Mouse (Mus musculus) small intestine, adult 2 months (tissue): ENCODE data around the gene Sox10. TPM values are rescaled to one million over a fixed set of nuclear protein-coding genes. Genes with fewer than 3 reads are reported as not detected.

Source experiments
- H3K27ac ChIP-seq: fragments of 200-500 bp; 2 replicates; pipeline ENCODE4 v1.5.1; 2012; ENCODE audit warnings: low read depth, low read length, control low read depth, inconsistent platforms; ENCODE audit not compliant: insufficient read depth
- H3K27me3 ChIP-seq: fragments of 200-500 bp; 2 replicates; pipeline ENCODE4 v1.6.1; 2012; ENCODE audit warnings: mild to moderate bottlenecking, moderate library complexity, low read length, inconsistent platforms; ENCODE audit not compliant: control insufficient read depth, insufficient read depth
- H3K36me3 ChIP-seq: fragments of 200-500 bp; 2 replicates; pipeline ENCODE4 v1.6.1; 2012; ENCODE audit warnings: mild to moderate bottlenecking, low read length, control low read depth, inconsistent platforms; ENCODE audit not compliant: control insufficient read depth, insufficient read depth
- H3K4me1 ChIP-seq: fragments of 200-500 bp; 2 replicates; pipeline ENCODE4 v1.6.1; 2012; ENCODE audit warnings: low read length, inconsistent platforms, mixed read lengths; ENCODE audit not compliant: control insufficient read depth, insufficient read depth, insufficient read length
- H3K4me3 ChIP-seq: fragments of 200-500 bp; 2 replicates; pipeline ENCODE4 v1.5.1; 2012; ENCODE audit warnings: low read depth, mild to moderate bottlenecking, control low read depth, inconsistent platforms, low read length, moderate library complexity
- CTCF ChIP-seq: fragments of 200-500 bp; IDR thresholded peaks from 2 replicates; pipeline ENCODE4 v1.5.1; 2012; ENCODE audit warnings: low read depth, mild to moderate bottlenecking, control low read depth, inconsistent platforms, low read length, moderate library complexity, mixed read lengths; ENCODE audit not compliant: insufficient replicate concordance, insufficient read length; ENCODE audit errors: extremely low read depth
- POLR2A ChIP-seq: fragments of 200-500 bp; IDR thresholded peaks from 2 replicates; pipeline ENCODE4 v1.6.1; 2012; ENCODE audit warnings: low read depth, mild to moderate bottlenecking, control low read depth, inconsistent platforms, low read length, moderate library complexity
- WGBS: fragments of 180-500 bp; shearing (Covaris S2); methylation state at CpG from one replicate; pipeline ENCODE4 v1.1.7; 2018; 5-methylcytosine and 5-hydroxymethylcytosine counted together
- polyA plus RNA-seq: library from polyadenylated mRNA; depleted of rRNA; stranded (reverse); fragments of >200 nt; gene quantifications from 2 replicates; pipeline ENCODE4 v1.2.3, GENCODE M21; 2012

The Sox10 gene
- polyA plus RNA-seq, 1 experiment = 2.5 TPM

- Histone ChIP-seq H3K27me3 (peaks cover 32% of the 10 kb centered on the region), H3K4me1 (no peaks in the 10 kb centered on the region; the same call in 1 of the 2 replicates), H3K4me3 (no peak overlapping the region), H3K36me3 (no peaks in the 10 kb centered on the region), H3K27ac (no peak overlapping the region)
- TF ChIP-seq POLR2A (no peak), CTCF (no peak)
- WGBS = 48% methylated on average over 7 of the region's 7 CpGs
Measured at GRCm38 (mm10) chr15:79162301-79162700, 2.7 kb downstream of the Sox10 start.

DNA sequence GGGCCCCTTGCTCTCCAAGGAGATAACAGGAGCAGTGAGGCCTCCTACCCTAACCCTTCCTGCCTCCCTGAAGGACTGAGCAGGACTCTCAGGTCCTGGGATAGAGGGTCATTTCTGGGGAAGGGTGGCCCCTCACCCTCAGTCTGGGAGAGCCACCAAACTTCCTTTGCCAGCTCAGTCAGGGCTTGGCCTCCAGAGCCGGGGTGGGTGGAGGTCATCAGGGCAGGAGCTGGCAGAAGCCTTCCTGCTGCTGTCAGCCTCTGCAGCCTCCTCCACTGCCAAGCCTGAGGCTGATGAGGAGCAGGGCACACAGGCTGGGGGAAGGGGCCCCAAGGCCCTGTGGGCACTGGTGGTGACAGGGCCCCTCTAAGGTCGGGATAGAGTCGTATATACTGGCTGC, 9.5 kb downstream of the Sox10 start:
- 12% methylated on average over 3 of the region's 3 CpGs for WGBS
- Histone ChIP-seq H3K36me3 (peaks cover 18% of the 10 kb centered on the region), H3K4me1 (no peaks in the 10 kb centered on the region), H3K27ac (no peak overlapping the region), H3K27me3 (0 out of 2 replicates have a peak, but pooled peaks cover 1% of the 10 kb centered on the region), H3K4me3 (no peak overlapping the region)
- TF ChIP-seq CTCF (no peak), POLR2A (no peak)

DNA sequence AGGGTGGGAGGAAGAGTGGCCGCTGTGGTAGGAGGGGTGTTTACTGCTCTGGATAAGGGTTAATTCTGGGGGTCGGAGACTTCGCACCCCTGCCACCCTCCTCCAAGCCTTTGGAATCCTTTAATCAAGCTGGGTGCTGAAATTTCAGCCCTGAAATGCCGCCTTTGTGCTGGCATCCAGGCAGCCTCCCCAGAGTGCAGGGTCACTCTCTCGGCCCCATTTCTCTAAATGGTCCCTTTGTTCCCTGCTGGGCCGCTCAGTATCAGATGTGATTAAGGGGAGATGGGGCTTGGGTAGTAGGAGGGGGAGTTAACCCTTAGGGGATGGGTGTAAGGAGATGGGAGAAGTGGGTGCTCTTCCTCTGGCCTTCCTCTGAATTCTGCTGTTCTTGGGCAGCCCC, 12.3 kb downstream of the Sox10 start:
- H3K27ac ChIP-seq = no peak overlapping the region
- peaks cover 25% of the 10 kb centered on the region for H3K36me3 ChIP-seq
- no peaks in the 10 kb centered on the region for H3K27me3 ChIP-seq
- no peak overlapping the region for H3K4me3 ChIP-seq
- H3K4me1 ChIP-seq = no peaks in the 10 kb centered on the region
- TF ChIP-seq CTCF (no peak), POLR2A (no peak)
- WGBS = 74% methylated on average over 6 of the region's 6 CpGs

DNA sequence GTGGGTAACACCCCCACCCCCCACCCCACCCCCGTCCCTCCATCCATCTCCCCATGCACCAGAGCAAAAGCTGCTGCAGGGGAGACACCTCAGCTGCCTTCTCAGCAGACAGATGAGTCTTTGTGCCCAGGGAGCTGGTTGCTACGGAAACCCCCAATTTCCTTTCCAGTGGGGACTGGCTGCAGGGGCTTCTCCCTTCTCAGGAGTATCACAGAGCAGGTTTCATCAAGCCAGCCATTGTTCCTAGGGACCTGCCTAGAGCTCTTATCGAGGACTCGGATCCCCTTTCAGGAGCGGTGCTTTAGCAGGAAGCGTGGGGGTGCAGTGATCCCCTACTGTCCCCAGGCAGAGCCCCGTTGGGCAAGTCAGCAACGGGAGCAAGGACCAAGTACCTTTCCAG, 13.2 kb downstream of the Sox10 start:
- H3K27me3 ChIP-seq = no peaks in the 10 kb centered on the region
- no peak for TF ChIP-seq POLR2A
- no peak for TF ChIP-seq CTCF
- 89% methylated on average over 8 of the region's 8 CpGs for whole genome bisulfite sequencing
- H3K36me3 ChIP-seq = peaks cover 33% of the 10 kb centered on the region
- H3K27ac ChIP-seq = no peak overlapping the region
- H3K4me1 ChIP-seq = no peaks in the 10 kb centered on the region
- H3K4me3 ChIP-seq = no peak overlapping the region

DNA sequence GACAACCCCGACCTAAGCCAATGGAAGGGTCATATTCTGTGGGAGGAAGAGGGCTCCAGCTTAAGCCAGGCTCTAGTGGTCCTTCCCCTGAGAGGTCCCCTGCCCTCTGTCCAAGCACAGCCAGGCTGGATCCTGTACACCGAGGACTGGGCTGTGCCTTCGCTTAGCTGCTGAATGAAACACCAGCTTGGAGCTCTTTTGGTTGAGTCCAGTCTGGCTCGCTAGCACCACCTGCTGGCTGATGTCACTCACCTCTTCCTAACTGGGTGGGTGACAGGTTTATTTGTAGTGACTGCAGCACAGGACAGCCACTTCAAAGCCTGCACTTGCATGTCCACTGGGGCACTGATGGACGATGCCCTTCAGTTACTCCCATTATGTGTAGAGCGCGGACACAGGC, 16.5 kb downstream of the Sox10 start:
- H3K27me3 ChIP-seq = no peaks in the 10 kb centered on the region
- TF ChIP-seq CTCF = peak; percentile 89; the same call in 1 of the 2 replicates
- TF ChIP-seq POLR2A = no peak
- peaks cover 50% of the 10 kb centered on the region for H3K36me3 ChIP-seq
- WGBS = 50% methylated on average over 7 of the region's 7 CpGs
- no peak overlapping the region for H3K4me3 ChIP-seq
- no peak overlapping the region for H3K27ac ChIP-seq
- H3K4me1 ChIP-seq = no peaks in the 10 kb centered on the region

DNA sequence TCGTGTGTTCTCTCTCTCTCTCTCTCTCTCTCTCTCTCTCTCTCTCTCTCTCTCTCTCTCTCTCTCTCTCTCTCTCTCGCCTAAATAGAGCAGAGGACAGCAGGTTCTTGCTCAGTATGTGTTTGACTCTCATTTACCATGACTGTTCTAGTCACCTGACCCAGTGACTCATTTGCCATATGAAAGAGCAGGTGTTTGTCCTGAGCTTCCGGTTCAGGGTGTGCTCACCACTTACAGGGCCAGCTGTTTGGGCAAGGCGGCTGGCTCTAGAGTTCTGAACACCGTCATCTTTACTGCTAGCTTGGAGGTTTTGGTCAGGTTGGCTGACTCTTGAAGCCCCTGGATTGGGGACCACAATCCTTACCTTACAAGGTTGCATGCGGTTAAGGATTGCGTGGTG, 19.5 kb downstream of the Sox10 start:
- no peaks in the 10 kb centered on the region for H3K27me3 ChIP-seq
- no peak overlapping the region for H3K4me3 ChIP-seq
- peaks cover 33% of the 10 kb centered on the region for H3K36me3 ChIP-seq
- no peaks in the 10 kb centered on the region for H3K4me1 ChIP-seq
- WGBS = 54% methylated on average over 7 of the region's 7 CpGs
- H3K27ac ChIP-seq = peak overlapping the region; percentile 19; the same call in 1 of the 2 replicates
- TF ChIP-seq POLR2A = no peak
- no peak for TF ChIP-seq CTCF

GRCm38 (mm10) chr15:79144021-79144420, 21.0 kb downstream of the Sox10 start:
- H3K27ac ChIP-seq = no peak overlapping the region
- peaks cover 26% of the 10 kb centered on the region for H3K36me3 ChIP-seq
- TF ChIP-seq POLR2A (no peak), CTCF (no peak)
- H3K4me3 ChIP-seq = no peak overlapping the region
- H3K4me1 ChIP-seq = no peaks in the 10 kb centered on the region
- H3K27me3 ChIP-seq = no peaks in the 10 kb centered on the region
- 29% methylated on average over 8 of the region's 8 CpGs for WGBS
